Mouse (Mus musculus) gastrocnemius, postnatal 4 days (tissue): ENCODE measurements around the gene Grwd1. TPM values are rescaled to one million over a fixed set of nuclear protein-coding genes. Genes with fewer than 3 reads are reported as not detected.
A peak's percentile ranks its signal among the peaks of the same experiment; 100 is the strongest.

Source experiments
- DNase-seq, 2 experiments: peaks; one replicate each; pipeline ENCODE4 v3.0.0; 2021 to 2022; ENCODE audit warnings: low spot score in 2 of 2, mixed read lengths in 2 of 2
- total RNA-seq, 2 experiments: library from RNA; stranded (reverse); gene quantifications; 2 replicates each; pipeline ENCODE4 v1.2.3; 2021

The Grwd1 gene
- total RNA-seq, 2 experiments from 2014 or later: 17.4 to 18.0 TPM

- DNase-seq: no peak
These were observed 30.7 kb downstream of the Grwd1 start for GRCm38 (mm10) chr7:45800001-45800400.

- no peak for DNase-seq
These were observed 31.8 kb downstream of the Grwd1 start for GRCm38 (mm10) chr7:45798931-45799330.

- DNase-seq: no peak
These were observed 32.3 kb downstream of the Grwd1 start for GRCm38 (mm10) chr7:45798511-45798836.

- no peak for DNase-seq
These were observed 32.9 kb downstream of the Grwd1 start for GRCm38 (mm10) chr7:45797661-45798510.

- no peak for DNase-seq
These were observed 33.8 kb downstream of the Grwd1 start for GRCm38 (mm10) chr7:45796950-45797349.

GRCm38 (mm10) chr7:45794971-45795370, 35.8 kb downstream of the Grwd1 start:
- DNase-seq: no peak

- no peak for DNase-seq
These were observed 36.7 kb downstream of the Grwd1 start for GRCm38 (mm10) chr7:45793969-45794585.

- peak in 1 of 2 experiments; percentile 18 for DNase-seq
These were observed 37.5 kb downstream of the Grwd1 start for GRCm38 (mm10) chr7:45793240-45793639.

GRCm38 (mm10) chr7:45791756-45792490, 38.8 kb downstream of the Grwd1 start:
- DNase-seq: no peak

GRCm38 (mm10) chr7:45790721-45791120, 40.0 kb downstream of the Grwd1 start:
- no peak for DNase-seq

GRCm38 (mm10) chr7:45787642-45788041, 43.1 kb downstream of the Grwd1 start:
- no peak for DNase-seq

- DNase-seq: no peak
These were observed 43.9 kb downstream of the Grwd1 start for GRCm38 (mm10) chr7:45786661-45787413.

GRCm38 (mm10) chr7:45786136-45786578, 44.6 kb downstream of the Grwd1 start:
- peak in 1 of 2 experiments; percentile 14 for DNase-seq

GRCm38 (mm10) chr7:45785388-45786135, 45.2 kb downstream of the Grwd1 start:
- peak in 1 of 2 experiments; percentile 35 for DNase-seq

GRCm38 (mm10) chr7:45784524-45785372, 46.0 kb downstream of the Grwd1 start, which contains the start of gene Sult2b1:
Gene Sult2b1, minus strand, starts transcription at chr7:45784669.
- DNase-seq: no peak

GRCm38 (mm10) chr7:45783511-45784091, 47.1 kb downstream of the Grwd1 start, which contains the start of gene Lmtk3:
Gene Lmtk3, plus strand, starts transcription at chr7:45783738.
- DNase-seq: no peak

- DNase-seq: no peak
These were observed 48.5 kb downstream of the Grwd1 start for GRCm38 (mm10) chr7:45782271-45782670.

GRCm38 (mm10) chr7:45779081-45779641, 51.6 kb downstream of the Grwd1 start:
- DNase-seq: no peak

GRCm38 (mm10) chr7:45775237-45775636, 55.5 kb downstream of the Grwd1 start:
- no peak for DNase-seq
